23 mouse cellular contexts compared by ENCODE assay signal in the genomic region with DNA sequence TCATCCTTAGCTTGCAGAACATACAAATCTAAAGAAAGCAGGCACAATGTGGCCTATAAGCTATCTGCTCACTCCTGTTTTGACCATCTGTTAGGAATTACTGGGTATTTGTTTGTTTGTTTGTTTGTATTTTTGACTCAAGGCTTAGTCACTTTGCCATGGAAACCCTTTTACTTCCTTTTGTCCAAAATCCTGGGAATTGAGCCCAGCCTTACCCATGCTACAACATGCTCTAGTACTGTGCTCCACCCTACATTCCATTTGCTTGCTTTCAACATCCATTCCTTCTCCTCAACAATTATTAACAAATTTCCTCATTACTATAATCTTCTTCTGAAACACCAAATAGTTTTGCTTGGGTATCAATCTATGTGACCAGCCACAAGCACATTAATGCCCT. TPM values are rescaled to one million over a fixed set of nuclear protein-coding genes. Genes with fewer than 3 reads are reported as not detected.
DNase-seq lines count a peak whose midpoint lies in the region; ATAC-seq and TF ChIP-seq lines count a peak whose summit lies in the region.
"Had no signal": no experiment of that assay in that cellular context is flagged by ENCODE, and none has a peak within 500 bp of the region (broad histone marks: within the 10 kb centered on the region; RNA-seq: fewer than 3 reads in every experiment).

No protein-coding gene starts in this region.

- ATAC-seq in liver, embryonic 16.5 days (ENCODE audit: low read depth) = no peak
- no peak for ATAC-seq in stomach, embryonic 16.5 days (ENCODE audit: insufficient read depth, low FRiP score)
- ATAC-seq: forebrain, embryonic 15.5 days; hindbrain, postnatal 0 days had no signal

- no peaks in the 10 kb centered on the region for H3K36me3 ChIP-seq in liver, embryonic 16.5 days (ENCODE audit: control insufficient read depth, insufficient read depth)
- peaks cover 18% of the 10 kb centered on the region for H3K36me3 ChIP-seq in ES-Bruce4 (ENCODE audit: control insufficient read depth, insufficient read depth, low read length, poor library complexity, severe bottlenecking)
- peaks cover 6% of the 10 kb centered on the region; the same call in 1 of the 2 replicates for H3K36me3 ChIP-seq in stomach, embryonic 16.5 days (ENCODE audit: control insufficient read depth, insufficient read depth, low read length)

- H3K9ac ChIP-seq in liver, embryonic 16.5 days (ENCODE audit: low read depth, low read length) = no peak overlapping the region
- no peak overlapping the region for H3K9ac ChIP-seq in ES-Bruce4 (ENCODE audit: low read depth, poor library complexity, severe bottlenecking)
- H3K9ac ChIP-seq in stomach, embryonic 16.5 days (ENCODE audit: low read length) = no peak overlapping the region
- H3K9ac ChIP-seq: forebrain, embryonic 15.5 days; heart, embryonic 15.5 days; hindbrain, embryonic 13.5 days had no signal

- H3K4me1 ChIP-seq in liver, embryonic 16.5 days (ENCODE audit: control insufficient read depth, low read depth, low read length) = no peaks in the 10 kb centered on the region; the same call in 1 of the 2 replicates
- peaks cover 10% of the 10 kb centered on the region for H3K4me1 ChIP-seq in ES-Bruce4 (ENCODE audit: control insufficient read depth, insufficient read depth, low read length)
- H3K4me1 ChIP-seq in stomach, embryonic 16.5 days (ENCODE audit: control insufficient read depth, insufficient read depth, low read length) = peaks cover 4% of the 10 kb centered on the region; the same call in 1 of the 2 replicates
- H3K4me1 ChIP-seq: forebrain, embryonic 15.5 days; hindbrain, embryonic 13.5 days had no signal

- H3K4me3 ChIP-seq in liver, embryonic 16.5 days (ENCODE audit: low read depth, low read length) = no peak overlapping the region
- H3K4me3 ChIP-seq in ES-Bruce4 (ENCODE audit: low read depth, low read length) = no peak overlapping the region
- H3K4me3 ChIP-seq in stomach, embryonic 16.5 days (replicated peaks; ENCODE audit: low read length) = no peak overlapping the region
- H3K4me3 ChIP-seq: forebrain, embryonic 15.5 days; heart, adult 2 months; heart, embryonic 15.5 days; hindbrain, embryonic 13.5 days had no signal

- TF ChIP-seq CTCF in ES-Bruce4 (IDR thresholded peaks at IDR 0.05; ENCODE audit: low read depth, low read length) = no peak

- H3K9me3 ChIP-seq in liver, embryonic 16.5 days (replicated peaks; ENCODE audit: control insufficient read depth, low read length) = no peaks in the 10 kb centered on the region
- H3K9me3 ChIP-seq in ES-Bruce4 (replicated peaks; ENCODE audit: control insufficient read depth, insufficient read depth, low read length, poor library complexity, severe bottlenecking) = no peaks in the 10 kb centered on the region
- H3K9me3 ChIP-seq in stomach, embryonic 16.5 days (replicated peaks; ENCODE audit: control insufficient read depth, low read length) = no peaks in the 10 kb centered on the region
- H3K9me3 ChIP-seq: forebrain, embryonic 15.5 days; G1E; heart, embryonic 15.5 days; hindbrain, embryonic 13.5 days had no signal

- TF ChIP-seq EP300 in ES-Bruce4 (IDR thresholded peaks at IDR 0.05; ENCODE audit: insufficient read depth, low read depth, low read length) = no peak

- DNase-seq in liver = no peak
- DNase-seq in R1 (ENCODE audit: low read depth, low spot score) = peak; percentile 9
- no peak for DNase-seq in spleen, postnatal 4 days (ENCODE audit: low spot score in 2 of 2)
- DNase-seq in cerebellum, postnatal 36 days = no peak
- DNase-seq: adrenal gland, adult 8-10 months; adrenal gland, postnatal 36 days; cerebellum, adult 11 months; cerebellum, adult 8-10 months; cerebellum, postnatal 14 days; gastrocnemius, postnatal 14 days; heart, adult 2 months; heart, postnatal 14 days had no signal

- H3K27me3 ChIP-seq in liver, embryonic 16.5 days (ENCODE audit: control insufficient read depth, insufficient read depth, low read depth, low read length) = no peaks in the 10 kb centered on the region
- no peaks in the 10 kb centered on the region for H3K27me3 ChIP-seq in ES-Bruce4 (ENCODE audit: control insufficient read depth, insufficient read depth, low read length, poor library complexity, severe bottlenecking)
- H3K27me3 ChIP-seq in stomach, embryonic 16.5 days (ENCODE audit: control insufficient read depth, insufficient read depth, low read length) = no peaks in the 10 kb centered on the region
- H3K27me3 ChIP-seq: forebrain, embryonic 15.5 days; heart, embryonic 15.5 days; hindbrain, embryonic 13.5 days; Patski had no signal

- peak overlapping the region; percentile 54; the same call in 1 of the 2 replicates for H3K27ac ChIP-seq in liver, embryonic 16.5 days (ENCODE audit: low read length)
- 0 out of 2 replicates have a peak overlapping the region, but pooled peaks have one; percentile 51 for H3K27ac ChIP-seq in ES-Bruce4 (ENCODE audit: insufficient read depth, low read length)
- H3K27ac ChIP-seq in stomach, embryonic 16.5 days (ENCODE audit: low read length) = peak overlapping the region; percentile 46
- H3K27ac ChIP-seq: forebrain, embryonic 15.5 days; heart, adult 2 months; heart, embryonic 15.5 days; hindbrain, embryonic 13.5 days; hindbrain, postnatal 0 days had no signal

- TF ChIP-seq POLR2A in ES-Bruce4 (IDR thresholded peaks at IDR 0.05; ENCODE audit: insufficient read depth, low read length) = no peak

- H3K4me2 ChIP-seq in liver, embryonic 16.5 days (ENCODE audit: low read depth, low read length) = no peak overlapping the region
- H3K4me2 ChIP-seq in stomach, embryonic 16.5 days (ENCODE audit: low read depth, low read length) = no peak overlapping the region
- H3K4me2 ChIP-seq: forebrain, embryonic 15.5 days; heart, embryonic 11.5 days; heart, embryonic 15.5 days; hindbrain, embryonic 13.5 days had no signal

RNA-seq across cellular contexts. Expression of a gene that starts 23.8 kb away (rescaled TPM):
- 10.1 and 11.6 TPM in 2 replicates for polyA plus RNA-seq in liver, embryonic 16.5 days (2015; fragmentation: Nextera tagmentation; extraction: Ambion mirVana)
- 37.0 and 37.1 TPM in 2 replicates for polyA plus RNA-seq in ES-Bruce4 (2011; ENCODE audit: insufficient read depth, insufficient read length, low read depth, missing spikeins)
- polyA plus RNA-seq in stomach, embryonic 16.5 days (2015; fragmentation: Nextera tagmentation; extraction: Ambion mirVana) = 30.7 and 33.7 TPM in 2 replicates

RNA-seq across cellular contexts. Expression of a gene that starts 29.7 kb away (rescaled TPM):
- polyA plus RNA-seq in liver, embryonic 16.5 days (2015; fragmentation: Nextera tagmentation; extraction: Ambion mirVana) = 592 and 651 TPM in 2 replicates
- polyA plus RNA-seq in ES-Bruce4 (2011; ENCODE audit: insufficient read depth, insufficient read length, low read depth, missing spikeins) = 3,123 and 3,163 TPM in 2 replicates
- 1,104 and 1,145 TPM in 2 replicates for polyA plus RNA-seq in stomach, embryonic 16.5 days (2015; fragmentation: Nextera tagmentation; extraction: Ambion mirVana)

RNA-seq across cellular contexts. Expression of a gene that starts 30.0 kb away (rescaled TPM):
- 13.3 and 13.5 TPM in 2 replicates for polyA plus RNA-seq in liver, embryonic 16.5 days (2015; fragmentation: Nextera tagmentation; extraction: Ambion mirVana)
- 162 and 167 TPM in 2 replicates for polyA plus RNA-seq in ES-Bruce4 (2011; ENCODE audit: insufficient read depth, insufficient read length, low read depth, missing spikeins)
- polyA plus RNA-seq in stomach, embryonic 16.5 days (2015; fragmentation: Nextera tagmentation; extraction: Ambion mirVana) = 21.4 and 22.6 TPM in 2 replicates

RNA-seq across cellular contexts. Expression of a gene that starts 32.1 kb away (rescaled TPM):
- polyA plus RNA-seq in liver, embryonic 16.5 days (2015; fragmentation: Nextera tagmentation; extraction: Ambion mirVana) = 0.80 and 0.96 TPM in 2 replicates
- 13.2 and 14.3 TPM in 2 replicates for polyA plus RNA-seq in ES-Bruce4 (2011; ENCODE audit: insufficient read depth, insufficient read length, low read depth, missing spikeins)
- 2.8 and 3.6 TPM in 2 replicates for polyA plus RNA-seq in stomach, embryonic 16.5 days (2015; fragmentation: Nextera tagmentation; extraction: Ambion mirVana)
- polyA plus RNA-seq: G1E; gonadal fat pad, adult 2 months had no signal

RNA-seq across cellular contexts. Expression of a gene that starts 50.6 kb away (rescaled TPM):
- 26.5 and 29.1 TPM in 2 replicates for polyA plus RNA-seq in liver, embryonic 16.5 days (2015; fragmentation: Nextera tagmentation; extraction: Ambion mirVana)
- polyA plus RNA-seq in ES-Bruce4 (2011; ENCODE audit: insufficient read depth, insufficient read length, low read depth, missing spikeins) = 80.1 and 85.7 TPM in 2 replicates
- 80.7 and 80.9 TPM in 2 replicates for polyA plus RNA-seq in stomach, embryonic 16.5 days (2015; fragmentation: Nextera tagmentation; extraction: Ambion mirVana)
